Mouse (Mus musculus): Measurements from ENCODE around the gene Arf3.

GRCm38 (mm10) chr15:98746344-98746965 lies 16.6 kb downstream of the Arf3 start:
- no peak for TF ChIP-seq POLR2A (IDR thresholded peaks at IDR 0.05; ENCODE audit: control insufficient read depth, extremely low read depth, insufficient read depth, low read length, poor library complexity)
- TF ChIP-seq CTCF (IDR thresholded peaks at IDR 0.05; ENCODE audit: borderline replicate concordance, control insufficient read depth, extremely low read depth, insufficient read depth, low read length, poor library complexity), result no peak
